Mouse (Mus musculus) Patski (cell line): ENCODE results near the gene Gpatch2. TPM values are rescaled to one million over a fixed set of nuclear protein-coding genes. Genes with fewer than 3 reads are reported as not detected.

Experiments
- ATAC-seq: fragments of 100-300 bp; one replicate; pipeline ENCODE4 v1.8.0; 2021
- CTCF ChIA-PET: fragments of 350-600 bp; sonication (Branson Sonifier 250); formaldehyde crosslinking; loops from one replicate; lab custom pipeline; 2022; ENCODE audit warnings: inconsistent platforms; lab: Charles Lee
- POLR2A ChIA-PET: fragments of 350-600 bp; sonication (Branson Sonifier 250); formaldehyde crosslinking; loops from one replicate; lab custom pipeline; 2022; ENCODE audit warnings: antibody characterized with exemption, inconsistent platforms; lab: Charles Lee
- DNase-seq: peaks from one replicate; pipeline ENCODE4 v3.0.0-alpha.2; 2011; ENCODE audit warnings: low read depth, low spot score
- H3K27me3 ChIP-seq: fragments of 371-371 bp; one replicate; pipeline ENCODE4 v1.5.1; 2021
- CTCF ChIP-seq: fragments of 100-300 bp; IDR thresholded peaks from one replicate; pipeline ENCODE4 v1.5.1; 2021
- in situ Hi-C: fragments of 300-500 bp; cut with MboI; formaldehyde crosslinking; loops from 3 replicates; pipeline ENCODE4 v1.11.1; 2018; ENCODE audit warnings: low pct_unique_long_range_greater_than_20kb, mixed read lengths
- polyA plus RNA-seq: library from polyadenylated mRNA; unstranded; gene quantifications from one replicate; pipeline ENCODE4 v1.2.3, GENCODE M21; 2021

Gene Gpatch2
- polyA plus RNA-seq, 1 experiment from 2014 or later = 15.9 TPM

- in situ Hi-C loops = no loop called here
- ATAC-seq (no peak), DNase-seq (no peak)
- POLR2A ChIA-PET = interaction anchor here (1.2 kb wide), 1 partner anchor 9 kb away, joined by 3 read pairs; no protein-coding TSS in a partner anchor
- no peak for TF ChIP-seq CTCF
- CTCF ChIA-PET = interaction anchor here (0.9 to 2.7 kb wide), 3 partner anchors 9 to 454 kb away, joined by 4 to 9 read pairs (median 4); no protein-coding TSS in a partner anchor
- no peaks in the 10 kb centered on the region for H3K27me3 ChIP-seq
Measured at GRCm38 (mm10) chr1:187244734-187245133, 29.4 kb downstream of the Gpatch2 start.

- ChIA-PET CTCF (no interaction called here), POLR2A (no interaction called here)
- no peak for TF ChIP-seq CTCF
- ATAC-seq = no peak
- no peaks in the 10 kb centered on the region for H3K27me3 ChIP-seq
- in situ Hi-C loops = no loop called here
- DNase-seq = no peak
Measured at GRCm38 (mm10) chr1:187250741-187251262, 35.5 kb downstream of the Gpatch2 start.

GRCm38 (mm10) chr1:187258756-187259155 is 43.4 kb downstream of the Gpatch2 start:
- H3K27me3 ChIP-seq = no peaks in the 10 kb centered on the region
- in situ Hi-C loops = no loop called here
- peak; percentile 24 for TF ChIP-seq CTCF
- no peak for DNase-seq
- ChIA-PET CTCF (interaction anchor here (1.1 kb wide), 1 partner anchor 10 kb away, joined by 3 read pairs; no protein-coding TSS in a partner anchor), POLR2A (no interaction called here)
- no peak for ATAC-seq

- no peak for ATAC-seq
- DNase-seq = no peak
- TF ChIP-seq CTCF = no peak
- no peaks in the 10 kb centered on the region for H3K27me3 ChIP-seq
- in situ Hi-C loops = no loop called here
- CTCF ChIA-PET = no interaction called here
- POLR2A ChIA-PET = no interaction called here
Measured at GRCm38 (mm10) chr1:187267601-187268000, 52.3 kb downstream of the Gpatch2 start.

DNA sequence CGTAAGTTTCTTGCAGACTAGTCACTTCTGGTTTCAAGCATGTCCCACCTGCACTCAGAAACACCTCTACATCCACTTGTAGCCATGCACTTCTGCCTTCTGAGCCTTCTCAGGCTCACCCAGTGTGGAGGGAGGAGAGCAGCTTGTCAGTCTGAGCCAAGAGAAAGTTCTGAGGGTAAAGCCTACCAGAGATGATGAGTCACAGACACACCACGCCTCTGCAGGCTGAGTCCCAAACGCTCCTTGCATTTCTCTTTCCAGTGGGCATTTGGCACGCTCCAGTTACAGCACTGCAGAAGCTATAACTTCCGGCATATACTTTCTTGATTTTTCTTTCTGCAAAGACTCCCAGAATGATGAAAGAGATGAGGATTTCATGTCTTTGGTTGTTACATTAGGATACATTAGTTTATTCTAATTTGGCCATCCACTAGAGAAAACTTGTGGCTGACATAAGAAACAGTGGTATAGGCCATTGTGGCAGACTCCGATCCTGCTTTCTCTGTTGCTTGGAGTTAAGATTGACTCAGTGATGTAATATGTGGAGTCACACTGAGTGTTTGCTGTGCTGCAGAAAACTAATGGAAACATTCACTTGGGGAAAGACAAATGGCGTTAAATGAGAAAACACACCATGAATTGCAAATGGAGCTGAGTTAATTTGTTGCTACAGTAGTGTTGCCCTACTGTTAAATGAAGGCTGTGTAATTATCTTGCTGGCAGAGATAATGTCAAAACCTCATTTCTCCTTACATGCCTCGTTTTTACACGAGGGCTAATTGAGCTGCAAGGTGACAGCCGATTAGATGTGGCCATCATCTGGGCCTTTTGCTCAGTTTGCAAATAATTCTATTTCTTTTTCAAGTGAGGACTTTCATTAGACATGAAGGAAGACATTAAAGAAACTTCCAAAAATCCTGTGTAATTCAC is 55.3 kb downstream of the Gpatch2 start:
- in situ Hi-C loops = no loop called here
- POLR2A ChIA-PET = no interaction called here
- no peak for TF ChIP-seq CTCF

DNA sequence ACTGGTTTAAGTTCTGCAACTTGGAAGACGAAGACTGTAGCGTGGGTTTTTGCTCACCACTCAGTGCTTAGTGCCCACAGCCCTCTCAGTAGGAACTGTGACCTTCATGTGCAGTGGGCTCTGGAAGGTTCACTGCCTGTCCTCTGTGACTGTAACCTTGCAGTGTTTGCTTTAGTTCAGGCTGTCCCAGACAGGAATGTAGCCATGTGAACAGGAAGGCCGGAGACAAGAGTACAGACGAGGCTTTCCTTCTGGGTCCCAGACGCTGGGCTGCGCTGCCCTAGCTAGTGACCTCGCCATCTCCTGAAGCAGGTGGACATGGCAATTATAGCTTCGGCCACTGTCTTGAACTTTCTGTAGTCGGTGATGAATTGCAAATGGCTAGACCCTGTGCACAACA is 62.0 kb downstream of the Gpatch2 start:
- DNase-seq (no peak), ATAC-seq (peak; percentile 15)
- H3K27me3 ChIP-seq = no peaks in the 10 kb centered on the region
- in situ Hi-C loops = no loop called here
- CTCF ChIA-PET = no interaction called here
- TF ChIP-seq CTCF = no peak
- POLR2A ChIA-PET = interaction anchor here (0.8 kb wide), 1 partner anchor 40 kb away, joined by 3 read pairs; no protein-coding TSS in a partner anchor

More for the DNA sequence above, 55.3 kb downstream of the Gpatch2 start:
- DNase-seq = no peak
- ATAC-seq = peak; percentile 66
- CTCF ChIA-PET = interaction anchor here (1.9 kb wide), 1 partner anchor 12 kb away, joined by 5 read pairs; no protein-coding TSS in a partner anchor
- no peaks in the 10 kb centered on the region for H3K27me3 ChIP-seq

- no peak for DNase-seq
- H3K27me3 ChIP-seq = no peaks in the 10 kb centered on the region
- ChIA-PET CTCF (interaction anchor here (1.2 to 1.6 kb wide), 2 partner anchors 13 to 664 kb away, joined by 3 read pairs; no protein-coding TSS in a partner anchor), POLR2A (interaction anchor here (0.6 kb wide), 2 partner anchors 7 to 21 kb away, joined by 3 to 6 read pairs; no protein-coding TSS in a partner anchor)
- no peak for ATAC-seq
- TF ChIP-seq CTCF = no peak
- in situ Hi-C loops = no loop called here
Measured at GRCm38 (mm10) chr1:187278472-187278871, 63.2 kb downstream of the Gpatch2 start.

GRCm38 (mm10) chr1:187279776-187280175 is 64.5 kb downstream of the Gpatch2 start:
- in situ Hi-C loops = no loop called here
- DNase-seq = no peak
- no peak for TF ChIP-seq CTCF
- H3K27me3 ChIP-seq = no peaks in the 10 kb centered on the region
- ChIA-PET CTCF (no interaction called here), POLR2A (no interaction called here)
- ATAC-seq = no peak

DNA sequence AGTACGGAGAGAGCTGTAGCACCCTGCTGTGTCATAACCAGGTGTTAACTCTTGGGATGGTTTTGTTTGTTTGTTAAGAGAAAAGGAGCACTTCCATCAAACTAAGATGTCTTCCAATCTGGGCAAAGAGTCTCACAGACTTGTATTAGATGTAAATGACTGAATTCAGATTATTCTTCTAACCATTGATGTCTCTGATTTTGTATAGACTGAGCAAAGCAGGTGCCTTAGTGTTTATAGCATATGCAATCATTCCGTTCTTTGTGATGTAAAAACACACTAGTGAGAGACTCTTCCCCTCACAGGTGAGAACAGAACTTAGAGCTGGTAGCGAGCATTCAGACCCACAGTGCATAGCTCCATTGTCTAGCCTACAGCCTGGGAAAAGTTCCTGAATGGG is 67.0 kb downstream of the Gpatch2 start:
- ATAC-seq (no peak), DNase-seq (no peak)
- TF ChIP-seq CTCF = no peak
- ChIA-PET CTCF (interaction anchor here (1.0 to 1.5 kb wide), 3 partner anchors 11 to 21 kb away, joined by 3 to 5 read pairs (median 3); no protein-coding TSS in a partner anchor), POLR2A (no interaction called here)
- in situ Hi-C loops = no loop called here
- H3K27me3 ChIP-seq = no peaks in the 10 kb centered on the region

DNA sequence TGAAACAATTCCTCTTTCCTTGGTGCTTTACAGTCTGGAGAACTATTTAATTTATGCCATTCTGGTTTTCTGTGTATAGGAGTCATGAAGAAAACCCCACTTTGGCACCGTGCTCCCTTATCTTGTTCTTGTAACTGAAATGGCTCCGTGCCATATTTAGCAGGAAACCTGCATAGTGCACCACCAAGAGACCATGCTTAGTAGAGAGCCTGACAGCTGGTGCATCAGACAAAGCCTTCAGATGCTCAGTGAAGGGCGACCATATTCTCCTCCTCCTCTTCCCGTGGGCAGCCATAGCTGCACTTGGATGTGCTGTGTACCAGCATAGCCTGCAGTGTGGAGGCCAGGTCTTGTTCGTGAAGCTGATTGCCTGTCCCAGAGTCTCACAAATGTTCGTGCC is 67.5 kb downstream of the Gpatch2 start:
- CTCF ChIA-PET = interaction anchor here (1.0 to 1.5 kb wide), 2 partner anchors 12 kb away, joined by 3 to 5 read pairs; no protein-coding TSS in a partner anchor
- POLR2A ChIA-PET = no interaction called here
- H3K27me3 ChIP-seq = no peaks in the 10 kb centered on the region
- DNase-seq (no peak), ATAC-seq (no peak)
- TF ChIP-seq CTCF = no peak
- in situ Hi-C loops = no loop called here
